Mouse (Mus musculus) heart, embryonic 11.5 days (tissue): ENCODE measurements around the gene Tat. TPM values are rescaled to one million over a fixed set of nuclear protein-coding genes. Genes with fewer than 3 reads are reported as not detected.
"Not testable (repeated sequence)": the region's sequence is repeated elsewhere in the genome, so short reads cannot be mapped to it uniquely, and the experiment has no call there.

Experiments
- ATAC-seq: fragments of 200-750 bp; cut with Nextera tagmentation; replicated peaks from 2 replicates; pipeline ENCODE4 v1.8.0; 2017; ENCODE audit warnings: moderate library complexity; ENCODE audit not compliant: insufficient number of reproducible peaks, low FRiP score, low TSS enrichment
- H3K27ac ChIP-seq: fragments of 300-500 bp; sonication (generic); 2 replicates; pipeline ENCODE4 v1.5.1; 2014; ENCODE audit warnings: mild to moderate bottlenecking, low read depth, low read length
- H3K27me3 ChIP-seq: fragments of 300-500 bp; sonication (generic); 2 replicates; pipeline ENCODE4 v1.6.1; 2014; ENCODE audit warnings: mild to moderate bottlenecking, low read length, mixed read lengths; ENCODE audit not compliant: control insufficient read depth, insufficient read depth
- H3K36me3 ChIP-seq: fragments of 300-500 bp; sonication (generic); 2 replicates; pipeline ENCODE4 v1.6.1; 2014; ENCODE audit warnings: mild to moderate bottlenecking, low read length, moderate library complexity, mixed read lengths; ENCODE audit not compliant: control insufficient read depth, insufficient read depth
- H3K4me1 ChIP-seq: fragments of 300-500 bp; sonication (generic); 2 replicates; pipeline ENCODE4 v1.6.1; 2014; ENCODE audit warnings: low read length; ENCODE audit not compliant: control insufficient read depth, insufficient read depth
- H3K4me2 ChIP-seq: fragments of 300-500 bp; sonication (generic); 2 replicates; pipeline ENCODE4 v1.6.1; 2014; ENCODE audit warnings: mild to moderate bottlenecking, moderate library complexity
- H3K4me3 ChIP-seq: fragments of 300-500 bp; sonication (generic); 2 replicates; pipeline ENCODE4 v1.5.1; 2014; ENCODE audit warnings: low read depth, low read length
- H3K9ac ChIP-seq: fragments of 300-500 bp; sonication (generic); 2 replicates; pipeline ENCODE4 v1.6.1; 2014; ENCODE audit warnings: mild to moderate bottlenecking, low read depth, low read length, moderate library complexity
- H3K9me3 ChIP-seq: fragments of 300-500 bp; sonication (generic); replicated peaks from 2 replicates; pipeline ENCODE4 v1.6.1; 2016; ENCODE audit warnings: low read length; ENCODE audit not compliant: control insufficient read depth
- WGBS: fragments of 180-500 bp; shearing (Covaris S2); extraction: QIAGEN DNeasy Blood & Tissue Kit; methylation state at CpG from one replicate; pipeline ENCODE4 v1.1.7; 2014; ENCODE audit not compliant: insufficient replicate concordance; 5-methylcytosine and 5-hydroxymethylcytosine counted together
- polyA plus RNA-seq: library from polyadenylated mRNA; unstranded; fragments of >200 nt; fragmentation: Nextera tagmentation; extraction: Ambion mirVana; gene quantifications from 2 replicates; pipeline ENCODE4 v1.2.1, GENCODE M21; 2014

Tat gene
- polyA plus RNA-seq, 1 experiment from 2014 or later, result not detected

DNA sequence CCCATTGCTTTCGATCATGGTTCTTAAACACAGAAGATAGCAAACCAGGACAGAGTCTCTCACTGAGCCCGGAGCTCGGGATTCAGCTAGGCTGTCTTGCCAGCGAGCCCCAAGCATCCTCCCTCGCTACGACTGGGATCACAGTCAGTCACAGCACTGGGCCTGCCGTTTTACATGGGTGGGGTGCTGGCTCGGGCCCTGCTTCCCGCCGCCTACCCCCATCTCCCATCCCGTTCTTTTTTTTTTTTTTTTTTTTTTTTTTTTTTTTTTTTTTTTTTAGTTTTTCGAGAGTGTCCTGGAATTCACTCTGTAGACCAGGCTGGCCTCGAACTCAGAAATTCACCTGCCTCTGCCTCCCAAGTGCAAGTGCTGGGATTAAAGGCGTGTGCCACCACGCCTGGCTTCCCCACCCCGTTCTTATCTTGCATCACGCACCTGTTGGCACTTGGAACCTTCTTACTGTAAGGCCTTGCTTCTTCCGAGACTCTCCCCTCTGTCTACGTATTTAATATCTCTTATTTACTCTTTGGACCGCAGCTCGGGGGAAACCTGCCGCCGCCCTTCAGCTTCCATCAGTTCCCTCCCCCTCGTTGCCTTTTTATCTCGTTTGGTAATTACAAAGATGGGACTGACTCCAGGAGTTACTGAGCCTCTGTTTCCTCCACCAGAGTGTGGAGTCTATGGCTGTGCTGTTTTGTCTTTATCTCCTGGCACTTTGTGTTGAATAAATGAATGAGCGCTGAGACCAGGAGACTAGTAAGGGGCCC is 18.2 kb downstream of the Tat start:
- no peaks in the 10 kb centered on the region for H3K9me3 ChIP-seq
- no peak overlapping the region for H3K4me3 ChIP-seq
- no peaks in the 10 kb centered on the region for H3K4me1 ChIP-seq
- H3K9ac ChIP-seq, result no peak overlapping the region
- no peak for ATAC-seq
- 76% methylated on average over 26 of the region's 26 CpGs for WGBS
- no peaks in the 10 kb centered on the region for H3K36me3 ChIP-seq
- H3K27me3 ChIP-seq, result no peaks in the 10 kb centered on the region
- no peak overlapping the region for H3K4me2 ChIP-seq
- no peak overlapping the region for H3K27ac ChIP-seq

DNA sequence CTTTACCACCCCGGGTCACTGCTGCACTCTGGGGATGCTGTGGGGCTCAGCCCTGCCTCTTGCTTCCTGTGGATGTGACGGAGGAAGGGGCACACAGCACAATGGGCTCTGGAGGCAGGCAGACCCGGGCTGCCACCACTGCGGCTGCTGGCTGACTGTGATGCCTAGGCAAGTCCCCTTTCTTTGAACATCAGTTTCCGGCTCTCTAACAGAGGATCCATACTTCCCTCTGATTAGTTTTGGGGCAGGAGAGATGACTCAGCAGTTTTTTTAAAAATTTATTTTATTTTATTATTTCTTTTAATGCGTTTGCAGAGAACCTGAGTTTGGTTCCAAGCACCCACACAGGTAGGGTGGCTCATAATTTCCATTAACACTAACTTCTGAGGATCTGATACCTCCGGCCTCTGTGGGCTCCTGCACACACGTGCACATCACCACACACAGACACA is 18.8 kb downstream of the Tat start:
- 62% methylated on average over 8 of the region's 8 CpGs for WGBS
- H3K9ac ChIP-seq, result no peak overlapping the region
- H3K36me3 ChIP-seq, result no peaks in the 10 kb centered on the region
- ATAC-seq, result no peak
- no peaks in the 10 kb centered on the region for H3K27me3 ChIP-seq
- H3K9me3 ChIP-seq, result no peaks in the 10 kb centered on the region
- H3K27ac ChIP-seq, result no peak overlapping the region
- no peak overlapping the region for H3K4me2 ChIP-seq
- no peaks in the 10 kb centered on the region for H3K4me1 ChIP-seq
- no peak overlapping the region for H3K4me3 ChIP-seq

DNA sequence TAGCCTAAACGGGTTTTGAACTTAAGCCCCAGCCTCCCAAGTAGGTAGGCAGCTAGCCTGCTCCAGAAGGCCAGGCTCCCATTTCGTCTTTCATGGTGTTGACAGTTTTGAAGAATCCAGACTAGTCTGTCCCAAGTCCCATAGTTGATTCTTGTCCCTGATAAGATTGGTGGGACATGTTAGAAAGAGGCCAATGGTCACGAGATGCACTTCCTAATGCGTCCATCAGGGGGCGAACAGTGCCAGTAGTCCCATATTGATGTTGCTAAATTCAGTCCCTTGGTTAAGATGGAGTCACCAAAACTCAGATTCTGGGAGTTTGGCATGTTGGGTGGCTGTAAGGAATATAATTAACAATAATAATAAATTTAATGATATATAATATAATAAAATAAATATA is 20.6 kb downstream of the Tat start:
- Histone ChIP-seq H3K9ac (no peak overlapping the region), H3K27ac (no peak overlapping the region), H3K4me2 (no peak overlapping the region), H3K27me3 (no peaks in the 10 kb centered on the region), H3K4me1 (no peaks in the 10 kb centered on the region), H3K36me3 (no peaks in the 10 kb centered on the region), H3K9me3 (no peaks in the 10 kb centered on the region), H3K4me3 (no peak overlapping the region)
- ATAC-seq, result no peak
- WGBS, result 29% methylated on average over 5 of the region's 5 CpGs

DNA sequence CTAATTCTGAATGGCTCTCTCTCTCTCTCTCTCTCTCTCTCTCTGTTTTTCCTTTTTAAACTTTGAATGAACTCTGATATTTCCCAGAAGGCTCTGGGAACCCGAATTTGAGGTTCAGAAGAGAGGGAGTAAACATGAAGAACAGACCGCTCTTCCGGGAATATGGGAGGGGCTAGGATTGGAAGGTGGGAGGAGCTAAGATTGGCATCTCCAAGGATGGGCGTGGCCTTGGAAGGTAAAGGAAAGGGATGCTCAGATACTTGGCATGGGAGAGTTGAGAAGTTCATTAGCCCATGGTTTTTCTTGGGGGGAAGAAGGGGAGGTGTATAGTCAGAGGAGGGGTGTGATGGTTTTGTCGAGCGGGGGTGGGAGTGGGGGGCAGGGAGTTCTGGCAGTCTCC is 31.8 kb downstream of the Tat start:
- Histone ChIP-seq H3K4me2 (no peak overlapping the region), H3K4me3 (no peak overlapping the region), H3K27me3 (no peaks in the 10 kb centered on the region; the same call in 1 of the 2 replicates), H3K27ac (no peak overlapping the region), H3K4me1 (no peaks in the 10 kb centered on the region), H3K36me3 (no peaks in the 10 kb centered on the region), H3K9me3 (no peaks in the 10 kb centered on the region), H3K9ac (no peak overlapping the region)
- WGBS, result 54% methylated on average over 6 of the region's 6 CpGs
- ATAC-seq, result no peak

- no peaks in the 10 kb centered on the region for H3K4me1 ChIP-seq
- WGBS, result 85% methylated on average over 10 of the region's 10 CpGs
- H3K4me2 ChIP-seq, result no peak overlapping the region
- no peaks in the 10 kb centered on the region for H3K9me3 ChIP-seq
- no peak for ATAC-seq
- H3K27ac ChIP-seq, result no peak overlapping the region
- H3K4me3 ChIP-seq, result no peak overlapping the region
- H3K36me3 ChIP-seq, result no peaks in the 10 kb centered on the region
- no peaks in the 10 kb centered on the region; the same call in 1 of the 2 replicates for H3K27me3 ChIP-seq
- H3K9ac ChIP-seq, result no peak overlapping the region
Measured at GRCm38 (mm10) chr8:110022768-110023344, 32.6 kb downstream of the Tat start.

- ATAC-seq, H3K9me3 ChIP-seq, H3K27me3 ChIP-seq, H3K36me3 ChIP-seq, H3K4me3 ChIP-seq, H3K4me2 ChIP-seq, H3K9ac ChIP-seq: not testable (repeated sequence)
- 15% methylated on average over 8 of the region's 8 CpGs for WGBS
- H3K27ac ChIP-seq, result peak overlapping the region; percentile 57
- peaks cover 16% of the 10 kb centered on the region for H3K4me1 ChIP-seq
Measured at GRCm38 (mm10) chr8:110033771-110034170, 43.5 kb downstream of the Tat start.

- Histone ChIP-seq H3K27ac (peak overlapping the region; percentile 57), H3K4me1 (peaks cover 16% of the 10 kb centered on the region), H3K4me3 (no peak overlapping the region), H3K9ac (no peak overlapping the region), H3K9me3 (no peaks in the 10 kb centered on the region), H3K27me3 (no peaks in the 10 kb centered on the region), H3K4me2 (no peak overlapping the region), H3K36me3 (no peaks in the 10 kb centered on the region)
- no peak for ATAC-seq
- 49% methylated on average over 4 of the region's 4 CpGs for WGBS
Measured at GRCm38 (mm10) chr8:110034331-110034730, 44.1 kb downstream of the Tat start.

- WGBS, result 69% methylated on average over 2 of the region's 2 CpGs
- ATAC-seq, result no peak
Measured at GRCm38 (mm10) chr8:110036156-110036555, 45.9 kb downstream of the Tat start.

GRCm38 (mm10) chr8:110039216-110039615 is 49.0 kb downstream of the Tat start:
- H3K4me2 ChIP-seq, result no peak overlapping the region
- peaks cover 13% of the 10 kb centered on the region for H3K4me1 ChIP-seq
- H3K36me3 ChIP-seq, result no peaks in the 10 kb centered on the region
- H3K27me3 ChIP-seq, result no peaks in the 10 kb centered on the region
- H3K4me3 ChIP-seq, result no peak overlapping the region
- WGBS, result 49% methylated on average over 7 of the region's 7 CpGs
- no peaks in the 10 kb centered on the region for H3K9me3 ChIP-seq
- H3K27ac ChIP-seq, result no peak overlapping the region
- no peak for ATAC-seq
- no peak overlapping the region for H3K9ac ChIP-seq

More at GRCm38 (mm10) chr8:110036156-110036555, 45.9 kb downstream of the Tat start:
- H3K9me3 ChIP-seq, result no peaks in the 10 kb centered on the region
- no peaks in the 10 kb centered on the region for H3K27me3 ChIP-seq
- no peaks in the 10 kb centered on the region for H3K36me3 ChIP-seq
- H3K9ac ChIP-seq, result no peak overlapping the region
- H3K4me2 ChIP-seq, result no peak overlapping the region
- H3K4me3 ChIP-seq, result no peak overlapping the region
- H3K27ac ChIP-seq, result no peak overlapping the region
- H3K4me1 ChIP-seq, result peaks cover 16% of the 10 kb centered on the region
